Mouse (Mus musculus) lung, postnatal 4 days (tissue): ENCODE data around the gene Fabp3.

Experiments used
- DNase-seq, 2 experiments: peaks; one replicate each; pipeline ENCODE4 v3.0.0; 2021

Fabp3 gene

GRCm38 (mm10) chr4:130295047-130295745 lies 13.2 kb upstream of the Fabp3 start:
- DNase-seq = peak; percentile 43 to 51

- no peak for DNase-seq
These were observed 12.0 kb upstream of the Fabp3 start for GRCm38 (mm10) chr4:130296243-130296965.

GRCm38 (mm10) chr4:130297123-130297529 lies 11.3 kb upstream of the Fabp3 start:
- no peak for DNase-seq

GRCm38 (mm10) chr4:130298877-130299628 lies 9.3 kb upstream of the Fabp3 start:
- no peak for DNase-seq

GRCm38 (mm10) chr4:130299629-130300018 lies 8.8 kb upstream of the Fabp3 start:
- DNase-seq = no peak

- no peak for DNase-seq
These were observed 6.0 kb upstream of the Fabp3 start for GRCm38 (mm10) chr4:130302285-130302870.

GRCm38 (mm10) chr4:130304746-130305145 lies 3.6 kb upstream of the Fabp3 start:
- no peak for DNase-seq

- no peak for DNase-seq
These were observed 1.4 kb upstream of the Fabp3 start for GRCm38 (mm10) chr4:130306796-130307630.

- DNase-seq = peak; percentile 56 to 72
These were observed 554 bp upstream of the Fabp3 start for GRCm38 (mm10) chr4:130307851-130308230.

- no peak for DNase-seq
These were observed 859 bp downstream of the Fabp3 start for GRCm38 (mm10) chr4:130309254-130309653.

- no peak for DNase-seq
These were observed 4.1 kb downstream of the Fabp3 start for GRCm38 (mm10) chr4:130312526-130312925.

- no peak for DNase-seq
These were observed 5.2 kb downstream of the Fabp3 start for GRCm38 (mm10) chr4:130313552-130313951.

- DNase-seq = peak; percentile 68 to 83
These were observed 7.6 kb downstream of the Fabp3 start for GRCm38 (mm10) chr4:130315771-130316527.

- no peak for DNase-seq
These were observed 8.3 kb downstream of the Fabp3 start for GRCm38 (mm10) chr4:130316691-130317090.

- DNase-seq = no peak
These were observed 9.7 kb downstream of the Fabp3 start for GRCm38 (mm10) chr4:130318122-130318521.

GRCm38 (mm10) chr4:130319564-130319963 lies 11.2 kb downstream of the Fabp3 start:
- no peak for DNase-seq

GRCm38 (mm10) chr4:130321640-130322039 lies 13.2 kb downstream of the Fabp3 start:
- no peak for DNase-seq

GRCm38 (mm10) chr4:130322567-130322966 lies 14.2 kb downstream of the Fabp3 start:
- DNase-seq = no peak

- no peak for DNase-seq
These were observed 14.8 kb downstream of the Fabp3 start for GRCm38 (mm10) chr4:130323165-130323564.

GRCm38 (mm10) chr4:130323607-130324006 lies 15.2 kb downstream of the Fabp3 start:
- peak in 1 of 2 experiments; percentile 21 for DNase-seq

GRCm38 (mm10) chr4:130325446-130325845 lies 17.1 kb downstream of the Fabp3 start:
- DNase-seq = no peak

- DNase-seq = no peak
These were observed 19.0 kb downstream of the Fabp3 start for GRCm38 (mm10) chr4:130327366-130327765.
